Mouse (Mus musculus) forelimb bud, embryonic 11.5 days (tissue): ENCODE results near the gene Pmf1.

Experiments
- DNase-seq: peaks from one replicate; pipeline ENCODE4 v3.0.0-alpha.2; 2012; ENCODE audit warnings: low read depth, low spot score

The Pmf1 gene

DNA sequence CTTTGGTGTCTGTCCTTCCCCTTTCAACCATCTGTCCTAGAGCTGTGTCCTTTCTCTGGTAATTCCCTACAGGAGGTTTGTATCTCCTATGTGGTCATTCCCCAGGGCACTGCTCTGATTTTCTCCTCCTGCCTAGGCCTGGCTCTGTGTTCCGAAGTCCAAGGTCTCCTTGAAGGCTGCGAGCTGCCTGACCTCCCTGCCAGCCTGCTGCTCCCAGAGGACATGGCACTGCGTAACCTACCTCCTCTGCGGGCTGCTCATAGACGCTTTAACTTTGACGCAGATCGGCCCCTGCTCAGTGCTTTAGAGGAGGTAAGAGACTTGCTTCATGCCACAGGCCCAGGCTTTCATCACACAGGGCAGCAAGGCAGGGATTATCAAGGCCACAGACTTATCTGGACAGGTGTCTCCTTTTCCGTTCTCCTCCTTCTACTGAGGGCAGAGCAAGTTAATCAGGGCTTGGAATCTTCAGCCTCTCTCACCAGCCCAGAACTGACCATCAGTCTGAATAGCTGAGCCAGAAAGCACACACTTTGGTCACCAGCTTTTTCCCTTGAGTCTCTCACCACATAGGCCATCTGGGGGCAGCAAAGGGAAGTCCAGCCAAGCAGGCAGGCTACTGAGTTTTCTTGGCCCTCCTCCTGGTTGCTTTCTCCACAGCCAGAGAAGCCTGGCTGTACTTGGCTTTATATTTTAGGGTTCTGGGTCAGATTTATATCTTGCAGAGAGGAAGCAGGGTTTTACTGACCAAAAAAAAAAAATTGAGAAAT, 55.5 kb downstream of the Pmf1 start:
- DNase-seq: no peak

GRCm38 (mm10) chr3:88352907-88353306, 57.2 kb downstream of the Pmf1 start:
- no peak for DNase-seq

GRCm38 (mm10) chr3:88350732-88351131, 59.4 kb downstream of the Pmf1 start:
- DNase-seq: no peak
